Mouse (Mus musculus): ENCODE results near the gene Clec12a.

- no peak for TF ChIP-seq CTCF (IDR thresholded peaks at IDR 0.05; ENCODE audit: low read depth, low read length)
- no peak for TF ChIP-seq POLR2A (IDR thresholded peaks at IDR 0.05; ENCODE audit: insufficient read depth, low read length)
Observed at GRCm38 (mm10) chr6:129331610-129332009, 10.9 kb upstream of the Clec12a start, which contains the start of gene 4922502D21Rik.
